In the genomic region with DNA sequence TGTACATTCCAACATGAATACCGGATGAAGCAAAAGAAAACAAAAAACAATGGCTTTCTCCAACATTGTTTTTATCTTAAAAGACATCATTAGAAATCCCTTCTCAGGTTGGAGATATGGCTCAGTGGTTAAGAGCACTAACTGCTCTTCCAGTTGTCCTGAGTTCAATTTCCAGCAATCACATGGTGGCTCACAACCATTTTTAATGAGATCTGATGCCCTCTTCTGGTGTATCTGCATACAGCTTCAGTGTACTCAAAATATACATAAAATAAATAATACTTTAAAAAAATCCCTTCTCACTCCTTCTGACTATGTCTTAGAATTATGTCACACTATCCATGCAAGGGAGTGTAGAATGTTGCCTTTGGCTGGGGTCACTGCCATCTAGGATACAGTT, we compare ENCODE assay signal across 21 mouse cellular contexts. TPM values are rescaled to one million over a fixed set of nuclear protein-coding genes. Genes with fewer than 3 reads are reported as not detected.
DNase-seq lines count a peak whose midpoint lies in the region; ATAC-seq and TF ChIP-seq lines count a peak whose summit lies in the region.
"Had no signal": no experiment of that assay in that cellular context is flagged by ENCODE, and none has a peak within 500 bp of the region (broad histone marks: within the 10 kb centered on the region; RNA-seq: fewer than 3 reads in every experiment).

No protein-coding gene starts in this region.

- WGBS in intestine, postnatal 0 days: 100% methylated on average over 1 of the region's 1 CpGs
- WGBS in intestine, embryonic 16.5 days: 80% methylated on average over 1 of the region's 1 CpGs
- 94% methylated on average over 1 of the region's 1 CpGs for WGBS in midbrain, postnatal 0 days
- 92% methylated on average over 1 of the region's 1 CpGs for WGBS in midbrain, embryonic 14.5 days
- WGBS in hindbrain, embryonic 12.5 days: 89% methylated on average over 1 of the region's 1 CpGs

- H3K9ac ChIP-seq in intestine, postnatal 0 days (ENCODE audit: low read depth, low read length): no peak overlapping the region
- H3K9ac ChIP-seq in intestine, embryonic 16.5 days (ENCODE audit: low read depth, low read length): no peak overlapping the region
- H3K9ac ChIP-seq in midbrain, postnatal 0 days (replicated peaks; ENCODE audit: low read length, poor library complexity, severe bottlenecking): no peak overlapping the region
- H3K9ac ChIP-seq in midbrain, embryonic 14.5 days (replicated peaks; ENCODE audit: low read length): no peak overlapping the region
- no peak overlapping the region for H3K9ac ChIP-seq in hindbrain, embryonic 12.5 days
- H3K9ac ChIP-seq: forebrain, embryonic 13.5 days; hindbrain, embryonic 14.5 days had no signal

- ATAC-seq in intestine, postnatal 0 days: no peak
- no peak for ATAC-seq in intestine, embryonic 16.5 days
- no peak for ATAC-seq in midbrain, postnatal 0 days (ENCODE audit: low FRiP score)
- ATAC-seq in midbrain, embryonic 14.5 days (ENCODE audit: low FRiP score, low TSS enrichment): no peak
- no peak for ATAC-seq in hindbrain, embryonic 12.5 days (ENCODE audit: low FRiP score)
- ATAC-seq: CD4-positive, CD25-positive, alpha-beta regulatory T cell, adult 4 months; forebrain, embryonic 13.5 days had no signal

- H3K27ac ChIP-seq in intestine, postnatal 0 days (ENCODE audit: low read depth, low read length): no peak overlapping the region
- no peak overlapping the region for H3K27ac ChIP-seq in intestine, embryonic 16.5 days (ENCODE audit: low read length)
- no peak overlapping the region for H3K27ac ChIP-seq in midbrain, postnatal 0 days (ENCODE audit: low read depth, low read length)
- no peak overlapping the region for H3K27ac ChIP-seq in midbrain, embryonic 14.5 days (replicated peaks; ENCODE audit: low read depth, low read length)
- no peak overlapping the region for H3K27ac ChIP-seq in hindbrain, embryonic 12.5 days
- H3K27ac ChIP-seq: embryonic facial prominence, embryonic 10.5 days; forebrain, embryonic 13.5 days; heart, embryonic 10.5 days; hindbrain, embryonic 14.5 days had no signal

- H3K4me1 ChIP-seq in intestine, postnatal 0 days (replicated peaks; ENCODE audit: control insufficient read depth, insufficient read depth, low read length): no peaks in the 10 kb centered on the region
- H3K4me1 ChIP-seq in intestine, embryonic 16.5 days (ENCODE audit: control insufficient read depth, insufficient read depth, low read length): no peaks in the 10 kb centered on the region
- H3K4me1 ChIP-seq in midbrain, postnatal 0 days (ENCODE audit: insufficient read depth, low read length): no peaks in the 10 kb centered on the region
- H3K4me1 ChIP-seq in midbrain, embryonic 14.5 days (ENCODE audit: control insufficient read depth, insufficient read depth, low read length): no peaks in the 10 kb centered on the region
- no peaks in the 10 kb centered on the region for H3K4me1 ChIP-seq in hindbrain, embryonic 12.5 days
- H3K4me1 ChIP-seq: forebrain, embryonic 13.5 days; heart, embryonic 10.5 days had no signal

- no peaks in the 10 kb centered on the region for H3K36me3 ChIP-seq in intestine, postnatal 0 days (ENCODE audit: control insufficient read depth, insufficient read depth)
- no peaks in the 10 kb centered on the region for H3K36me3 ChIP-seq in intestine, embryonic 16.5 days (ENCODE audit: control insufficient read depth, insufficient read depth, low read length)
- H3K36me3 ChIP-seq in midbrain, postnatal 0 days (ENCODE audit: insufficient read depth, low read length): peaks cover 25% of the 10 kb centered on the region
- H3K36me3 ChIP-seq in midbrain, embryonic 14.5 days (ENCODE audit: control insufficient read depth, insufficient read depth, low read length): no peaks in the 10 kb centered on the region
- H3K36me3 ChIP-seq in hindbrain, embryonic 12.5 days: no peaks in the 10 kb centered on the region
- H3K36me3 ChIP-seq: embryonic facial prominence, embryonic 10.5 days; heart, embryonic 10.5 days had no signal

- TF ChIP-seq CTCF in intestine, postnatal 0 days (IDR thresholded peaks at IDR 0.05; ENCODE audit: low read depth): peak; percentile 31; the same call in 1 of the 2 replicates
- peak; percentile 21; the same call in 1 of the 2 replicates for TF ChIP-seq CTCF in midbrain, postnatal 0 days (IDR thresholded peaks at IDR 0.05)

- H3K4me2 ChIP-seq in intestine, postnatal 0 days (replicated peaks; ENCODE audit: low read depth): no peak overlapping the region
- H3K4me2 ChIP-seq in intestine, embryonic 16.5 days (ENCODE audit: low read depth, low read length): no peak overlapping the region
- H3K4me2 ChIP-seq in midbrain, postnatal 0 days (ENCODE audit: low read depth, low read length, poor library complexity, severe bottlenecking): no peak overlapping the region
- no peak overlapping the region for H3K4me2 ChIP-seq in midbrain, embryonic 14.5 days (ENCODE audit: low read length)
- H3K4me2 ChIP-seq in hindbrain, embryonic 12.5 days (replicated peaks): no peak overlapping the region
- H3K4me2 ChIP-seq: forebrain, embryonic 13.5 days; hindbrain, embryonic 14.5 days had no signal

- DNase-seq in midbrain, postnatal 0 days (ENCODE audit: low spot score): no peak
- no peak for DNase-seq in midbrain, embryonic 14.5 days
- DNase-seq in NIH3T3 (ENCODE audit: low read depth): peak; percentile 57
- no peak for DNase-seq in frontal cortex, adult 2 months (ENCODE audit: extremely low spot score in 1 of 2, low spot score in 1 of 2)
- DNase-seq: adrenal gland, adult 2 months; adrenal gland, postnatal 25 days; cerebellum, adult 2 months; cerebellum, postnatal 10 days; gastrocnemius, postnatal 36 days; heart, adult 11 months; heart, postnatal 14 days had no signal

- no peak overlapping the region for H3K4me3 ChIP-seq in intestine, postnatal 0 days (ENCODE audit: low read depth, low read length)
- H3K4me3 ChIP-seq in intestine, embryonic 16.5 days (ENCODE audit: low read length): no peak overlapping the region
- H3K4me3 ChIP-seq in midbrain, postnatal 0 days (ENCODE audit: low read depth, low read length): no peak overlapping the region
- H3K4me3 ChIP-seq in midbrain, embryonic 14.5 days (replicated peaks; ENCODE audit: low read depth, low read length): no peak overlapping the region
- H3K4me3 ChIP-seq in hindbrain, embryonic 12.5 days: no peak overlapping the region
- H3K4me3 ChIP-seq: embryonic facial prominence, embryonic 10.5 days; forebrain, embryonic 13.5 days; heart, embryonic 10.5 days had no signal

- H3K9me3 ChIP-seq in intestine, postnatal 0 days (ENCODE audit: control insufficient read depth): no peaks in the 10 kb centered on the region
- no peaks in the 10 kb centered on the region; the same call in 1 of the 2 replicates for H3K9me3 ChIP-seq in intestine, embryonic 16.5 days (ENCODE audit: control insufficient read depth, low read length)
- H3K9me3 ChIP-seq in midbrain, postnatal 0 days (ENCODE audit: low read length): no peaks in the 10 kb centered on the region
- no peaks in the 10 kb centered on the region for H3K9me3 ChIP-seq in midbrain, embryonic 14.5 days (ENCODE audit: control insufficient read depth, low read length)
- H3K9me3 ChIP-seq in hindbrain, embryonic 12.5 days (replicated peaks): no peaks in the 10 kb centered on the region
- H3K9me3 ChIP-seq: embryonic facial prominence, embryonic 10.5 days; forebrain, embryonic 13.5 days; heart, embryonic 10.5 days had no signal

- peaks cover 37% of the 10 kb centered on the region for H3K27me3 ChIP-seq in intestine, postnatal 0 days (replicated peaks; ENCODE audit: control insufficient read depth, insufficient read depth, low read length)
- H3K27me3 ChIP-seq in intestine, embryonic 16.5 days (replicated peaks; ENCODE audit: control insufficient read depth, insufficient read depth, low read length): peaks cover 39% of the 10 kb centered on the region
- peaks cover 26% of the 10 kb centered on the region for H3K27me3 ChIP-seq in midbrain, postnatal 0 days (ENCODE audit: insufficient read depth, low read length)
- peaks cover 40% of the 10 kb centered on the region for H3K27me3 ChIP-seq in midbrain, embryonic 14.5 days (ENCODE audit: control insufficient read depth, insufficient read depth, low read length)
- H3K27me3 ChIP-seq in hindbrain, embryonic 12.5 days: peaks cover 57% of the 10 kb centered on the region

RNA-seq across cellular contexts. Expression of gene Tmem151a, which starts 6.1 kb away (rescaled TPM):
- polyA plus RNA-seq in intestine, postnatal 0 days (2015; fragmentation: Nextera tagmentation; extraction: Ambion mirVana): 4.0 TPM in 2 replicates
- 4.7 and 5.1 TPM in 2 replicates for polyA plus RNA-seq in intestine, embryonic 16.5 days (2015; fragmentation: Nextera tagmentation; extraction: Ambion mirVana)
- total RNA-seq in midbrain, postnatal 0 days (2014; rRNA removed): 54.0 and 64.0 TPM in 2 replicates
- 64.2 and 72.0 TPM in 2 replicates for polyA plus RNA-seq in midbrain, postnatal 0 days (2015; fragmentation: Nextera tagmentation; extraction: Ambion mirVana)
- polyA plus RNA-seq in midbrain, embryonic 14.5 days (2014; fragmentation: Nextera tagmentation; extraction: Ambion mirVana): 8.3 and 15.7 TPM in 2 replicates
- 1.5 and 2.4 TPM in 2 replicates for polyA plus RNA-seq in hindbrain, embryonic 12.5 days (2016; fragmentation: Nextera tagmentation; extraction: Ambion mirVana)
- 106 and 122 TPM in 2 replicates for polyA plus RNA-seq in frontal cortex, adult 2 months (2012; rRNA removed)
- total RNA-seq: hematopoietic stem cell, adult 5-6 weeks had no signal
- polyA plus RNA-seq: CD4-positive, CD25-positive, alpha-beta regulatory T cell, adult 4 months had no signal

RNA-seq across cellular contexts. Expression of gene Yif1a, which starts 9.1 kb away (rescaled TPM):
- 182 and 198 TPM in 2 replicates for polyA plus RNA-seq in intestine, postnatal 0 days (2015; fragmentation: Nextera tagmentation; extraction: Ambion mirVana)
- 155 and 176 TPM in 2 replicates for polyA plus RNA-seq in intestine, embryonic 16.5 days (2015; fragmentation: Nextera tagmentation; extraction: Ambion mirVana)
- total RNA-seq in midbrain, postnatal 0 days (2014; rRNA removed): 40.4 and 53.9 TPM in 2 replicates
- polyA plus RNA-seq in midbrain, postnatal 0 days (2015; fragmentation: Nextera tagmentation; extraction: Ambion mirVana): 38.8 and 49.9 TPM in 2 replicates
- polyA plus RNA-seq in midbrain, embryonic 14.5 days (2014; fragmentation: Nextera tagmentation; extraction: Ambion mirVana): 62.2 and 62.7 TPM in 2 replicates
- polyA plus RNA-seq in hindbrain, embryonic 12.5 days (2016; fragmentation: Nextera tagmentation; extraction: Ambion mirVana): 60.3 and 61.6 TPM in 2 replicates
- polyA plus RNA-seq in frontal cortex, adult 2 months (2012; rRNA removed): 44.7 and 45.1 TPM in 2 replicates

RNA-seq across cellular contexts. Expression of gene Cd248, which starts 11.4 kb away (rescaled TPM):
- 19.9 and 23.0 TPM in 2 replicates for polyA plus RNA-seq in intestine, postnatal 0 days (2015; fragmentation: Nextera tagmentation; extraction: Ambion mirVana)
- 42.8 and 49.6 TPM in 2 replicates for polyA plus RNA-seq in intestine, embryonic 16.5 days (2015; fragmentation: Nextera tagmentation; extraction: Ambion mirVana)
- 22.0 and 23.3 TPM in 2 replicates for total RNA-seq in midbrain, postnatal 0 days (2014; rRNA removed)
- polyA plus RNA-seq in midbrain, postnatal 0 days (2015; fragmentation: Nextera tagmentation; extraction: Ambion mirVana): 15.7 and 18.3 TPM in 2 replicates
- 6.2 and 20.4 TPM in 2 replicates for polyA plus RNA-seq in midbrain, embryonic 14.5 days (2014; fragmentation: Nextera tagmentation; extraction: Ambion mirVana)
- polyA plus RNA-seq in hindbrain, embryonic 12.5 days (2016; fragmentation: Nextera tagmentation; extraction: Ambion mirVana): 32.0 and 41.9 TPM in 2 replicates
- polyA plus RNA-seq in frontal cortex, adult 2 months (2012; rRNA removed): 5.2 and 5.7 TPM in 2 replicates
- polyA plus RNA-seq: CD4-positive, CD25-positive, alpha-beta regulatory T cell, adult 4 months had no signal

RNA-seq across cellular contexts. Expression of gene Cnih2, which starts 19.0 kb away (rescaled TPM):
- polyA plus RNA-seq in intestine, postnatal 0 days (2015; fragmentation: Nextera tagmentation; extraction: Ambion mirVana): 5.6 and 5.8 TPM in 2 replicates
- polyA plus RNA-seq in intestine, embryonic 16.5 days (2015; fragmentation: Nextera tagmentation; extraction: Ambion mirVana): 8.1 and 8.3 TPM in 2 replicates
- 677 and 753 TPM in 2 replicates for total RNA-seq in midbrain, postnatal 0 days (2014; rRNA removed)
- polyA plus RNA-seq in midbrain, postnatal 0 days (2015; fragmentation: Nextera tagmentation; extraction: Ambion mirVana): 547 and 553 TPM in 2 replicates
- polyA plus RNA-seq in midbrain, embryonic 14.5 days (2014; fragmentation: Nextera tagmentation; extraction: Ambion mirVana): 518 and 616 TPM in 2 replicates
- 213 and 216 TPM in 2 replicates for polyA plus RNA-seq in hindbrain, embryonic 12.5 days (2016; fragmentation: Nextera tagmentation; extraction: Ambion mirVana)
- 383 and 422 TPM in 2 replicates for polyA plus RNA-seq in frontal cortex, adult 2 months (2012; rRNA removed)
- total RNA-seq: gastrocnemius, adult 8-10 months had no signal

RNA-seq across cellular contexts. Expression of gene Rab1b, which starts 27.6 kb away (rescaled TPM):
- polyA plus RNA-seq in intestine, postnatal 0 days (2015; fragmentation: Nextera tagmentation; extraction: Ambion mirVana): 185 TPM in 2 replicates
- polyA plus RNA-seq in intestine, embryonic 16.5 days (2015; fragmentation: Nextera tagmentation; extraction: Ambion mirVana): 241 and 244 TPM in 2 replicates
- 192 and 242 TPM in 2 replicates for total RNA-seq in midbrain, postnatal 0 days (2014; rRNA removed)
- polyA plus RNA-seq in midbrain, postnatal 0 days (2015; fragmentation: Nextera tagmentation; extraction: Ambion mirVana): 204 and 227 TPM in 2 replicates
- 227 and 228 TPM in 2 replicates for polyA plus RNA-seq in midbrain, embryonic 14.5 days (2014; fragmentation: Nextera tagmentation; extraction: Ambion mirVana)
- polyA plus RNA-seq in hindbrain, embryonic 12.5 days (2016; fragmentation: Nextera tagmentation; extraction: Ambion mirVana): 239 and 242 TPM in 2 replicates
- 190 and 208 TPM in 2 replicates for polyA plus RNA-seq in frontal cortex, adult 2 months (2012; rRNA removed)
